Mouse (Mus musculus): Measurements from ENCODE around the gene Tspan15. TPM values are rescaled to one million over a fixed set of nuclear protein-coding genes. Genes with fewer than 3 reads are reported as not detected.

The Tspan15 gene
- polyA plus RNA-seq, 1 experiment from 2014 or later = 57.0 TPM

DNA sequence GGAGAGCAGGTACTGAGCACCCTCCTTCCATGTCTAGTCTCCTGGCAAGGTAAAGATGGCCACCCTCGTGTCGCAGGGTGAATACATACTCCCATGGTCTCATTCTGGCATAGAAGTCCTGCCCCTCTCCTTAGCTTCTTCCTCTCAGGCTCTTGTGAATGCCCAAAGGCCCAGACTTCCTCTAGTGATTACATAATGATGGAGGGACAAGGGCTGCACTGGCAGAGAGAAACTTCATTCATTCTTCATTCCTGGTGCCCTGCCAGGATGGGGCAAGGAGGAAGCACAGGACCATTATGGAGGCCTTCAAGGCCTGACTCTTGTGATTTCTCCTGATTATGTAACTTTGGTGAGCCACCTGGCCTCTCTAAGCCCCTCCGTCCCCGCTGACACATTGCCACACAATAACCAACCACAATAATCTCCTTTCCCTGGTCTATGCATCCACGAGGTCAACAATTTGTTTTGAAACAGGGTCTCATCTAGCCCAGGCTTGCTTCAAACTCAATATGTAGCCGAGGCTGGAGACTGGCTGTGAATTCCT lies 48.5 kb downstream of the Tspan15 start:
- peak; percentile 30; the same call in 1 of the 2 replicates for ATAC-seq
- Histone ChIP-seq H3K27me3 (replicated peaks) (no peaks in the 10 kb centered on the region), H3K9me3 (no peaks in the 10 kb centered on the region), H3K36me3 (no peaks in the 10 kb centered on the region), H3K4me2 (replicated peaks) (no peak overlapping the region), H3K27ac (no peak overlapping the region), H3K4me1 (replicated peaks) (no peaks in the 10 kb centered on the region), H3K9ac (no peak overlapping the region), H3K4me3 (replicated peaks) (no peak overlapping the region)
- 68% methylated on average over 6 of the region's 6 CpGs for WGBS

DNA sequence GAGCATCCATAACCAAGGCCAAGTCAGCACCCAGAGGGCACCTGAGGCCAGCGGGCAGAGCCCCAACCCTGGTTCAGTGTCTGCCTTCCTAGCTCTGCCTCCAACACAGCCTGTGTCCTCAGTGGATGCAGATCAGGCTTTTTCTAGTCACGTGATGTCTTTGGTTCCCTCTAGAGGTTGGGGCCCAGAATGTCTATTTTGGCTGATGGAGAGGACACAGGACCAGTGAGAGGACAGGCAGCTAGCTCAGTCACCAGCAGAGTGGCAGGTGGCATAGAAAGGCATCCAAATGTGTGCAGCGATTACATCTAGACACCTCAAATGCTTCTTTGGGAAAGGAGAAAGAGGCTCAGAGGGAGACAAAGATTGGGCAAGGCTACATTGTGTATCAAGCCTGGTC lies 49.4 kb downstream of the Tspan15 start:
- H3K27me3 ChIP-seq (replicated peaks) = no peaks in the 10 kb centered on the region
- 52% methylated on average over 3 of the region's 3 CpGs for WGBS
- no peaks in the 10 kb centered on the region for H3K36me3 ChIP-seq
- H3K4me1 ChIP-seq (replicated peaks) = no peaks in the 10 kb centered on the region
- H3K9ac ChIP-seq = no peak overlapping the region
- no peak for ATAC-seq
- H3K4me2 ChIP-seq (replicated peaks) = no peak overlapping the region
- no peak overlapping the region for H3K4me3 ChIP-seq (replicated peaks)
- H3K27ac ChIP-seq = no peak overlapping the region
- H3K9me3 ChIP-seq = no peaks in the 10 kb centered on the region

DNA sequence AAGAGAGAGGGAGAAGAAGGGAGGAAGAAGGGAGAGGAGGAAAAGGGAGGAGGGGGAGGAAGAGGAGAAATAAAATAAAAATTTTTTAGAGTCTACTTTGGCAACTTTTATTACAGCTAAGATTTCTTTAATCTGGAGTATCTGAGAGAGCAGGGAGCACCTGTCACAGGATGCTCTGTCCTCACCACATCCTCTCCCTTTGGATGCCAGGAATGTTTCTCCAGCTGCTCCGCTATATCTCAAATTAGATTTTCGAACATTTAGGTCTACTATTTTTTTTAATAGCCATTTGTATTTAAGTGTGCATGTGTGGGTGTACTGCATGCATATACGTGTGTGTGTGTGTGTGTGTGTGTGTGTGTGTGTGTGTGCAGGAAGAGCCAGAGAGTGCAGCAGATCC lies 51.1 kb downstream of the Tspan15 start:
- WGBS = 79% methylated on average over 3 of the region's 3 CpGs
- H3K4me1 ChIP-seq (replicated peaks) = no peaks in the 10 kb centered on the region
- H3K27me3 ChIP-seq (replicated peaks) = no peaks in the 10 kb centered on the region
- no peaks in the 10 kb centered on the region for H3K36me3 ChIP-seq
- no peak overlapping the region for H3K27ac ChIP-seq
- ATAC-seq = no peak
- H3K4me3 ChIP-seq (replicated peaks) = no peak overlapping the region
- no peak overlapping the region for H3K4me2 ChIP-seq (replicated peaks)
- no peaks in the 10 kb centered on the region for H3K9me3 ChIP-seq
- H3K9ac ChIP-seq = no peak overlapping the region

DNA sequence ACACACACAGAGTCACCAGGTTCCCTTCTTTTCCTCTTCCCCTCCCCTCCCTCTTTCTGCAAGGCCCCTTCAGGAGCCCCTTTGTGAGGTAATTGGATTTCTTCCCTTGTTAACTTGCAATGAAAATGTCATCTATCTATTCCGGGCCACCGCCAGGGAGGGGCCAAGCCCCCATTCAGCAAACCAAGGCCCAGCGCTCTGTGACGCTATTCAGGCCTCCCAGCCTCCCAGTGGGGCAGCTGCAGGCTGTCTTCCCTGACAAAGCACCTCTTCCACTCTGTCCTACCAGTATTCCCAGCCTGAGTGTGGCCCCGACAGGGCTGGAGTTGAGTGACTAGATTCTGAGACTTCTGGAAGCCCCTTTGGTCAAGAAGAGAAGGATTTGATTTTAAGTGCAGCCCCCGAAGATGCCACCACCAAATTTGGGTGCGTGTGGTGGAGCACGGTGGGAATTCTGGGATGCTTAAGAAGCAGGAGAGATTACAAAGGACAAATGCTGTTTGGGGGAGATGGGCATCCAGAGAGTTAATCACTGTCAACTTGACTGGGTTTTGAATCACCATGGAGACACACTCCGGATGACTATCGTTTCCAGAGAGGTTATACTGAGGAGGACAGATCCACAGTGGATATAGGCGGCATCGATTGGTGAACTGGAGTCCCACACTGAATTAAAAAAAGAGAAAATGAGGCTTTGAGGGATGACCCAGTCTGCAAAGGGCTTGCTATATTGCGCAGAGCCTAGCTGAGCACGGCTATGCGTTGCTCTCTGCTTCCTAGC lies 56.3 kb downstream of the Tspan15 start:
- peaks cover 6% of the 10 kb centered on the region; the same call in 1 of the 2 replicates for H3K4me1 ChIP-seq (replicated peaks)
- WGBS = 53% methylated on average over 15 of the region's 15 CpGs
- H3K9me3 ChIP-seq = no peaks in the 10 kb centered on the region
- peak; percentile 49; the same call in 1 of the 2 replicates for ATAC-seq
- no peaks in the 10 kb centered on the region for H3K36me3 ChIP-seq
- H3K4me2 ChIP-seq (replicated peaks) = no peak overlapping the region
- H3K27me3 ChIP-seq (replicated peaks) = no peaks in the 10 kb centered on the region
- H3K27ac ChIP-seq = no peak overlapping the region
- no peak overlapping the region for H3K9ac ChIP-seq
- H3K4me3 ChIP-seq (replicated peaks) = no peak overlapping the region

DNA sequence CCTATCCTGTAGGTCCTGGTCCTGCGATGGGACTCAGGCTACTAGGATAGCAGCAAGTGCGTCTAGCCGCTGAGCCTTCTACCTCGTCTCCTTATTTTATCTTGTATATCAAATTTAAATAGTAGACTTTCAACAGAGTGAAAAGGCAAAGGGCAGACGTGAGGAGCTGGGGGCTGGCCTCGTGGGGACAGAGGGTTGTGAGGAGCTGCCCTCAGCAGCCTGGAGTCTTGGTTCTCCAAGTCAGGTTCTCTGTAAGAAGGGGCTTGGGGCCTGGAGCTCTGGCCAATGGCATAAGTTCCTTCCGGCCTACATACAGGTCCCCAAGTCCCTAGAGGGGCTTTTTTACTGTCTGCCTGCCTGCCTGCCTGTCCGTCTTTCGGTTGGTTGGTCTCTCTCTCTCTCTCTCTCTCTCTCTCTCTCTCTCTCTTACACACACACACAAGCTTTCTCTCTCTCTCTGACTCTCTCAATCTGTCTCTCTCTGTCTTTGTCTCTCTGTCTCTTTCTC lies 57.1 kb downstream of the Tspan15 start:
- Histone ChIP-seq H3K4me1 (replicated peaks) (peaks cover 6% of the 10 kb centered on the region; the same call in 1 of the 2 replicates), H3K36me3 (no peaks in the 10 kb centered on the region), H3K27me3 (replicated peaks) (no peaks in the 10 kb centered on the region), H3K27ac (no peak overlapping the region), H3K9me3 (no peaks in the 10 kb centered on the region), H3K9ac (no peak overlapping the region), H3K4me2 (replicated peaks) (no peak overlapping the region), H3K4me3 (replicated peaks) (no peak overlapping the region)
- WGBS = 31% methylated on average over 9 of the region's 9 CpGs
- no peak for ATAC-seq

DNA sequence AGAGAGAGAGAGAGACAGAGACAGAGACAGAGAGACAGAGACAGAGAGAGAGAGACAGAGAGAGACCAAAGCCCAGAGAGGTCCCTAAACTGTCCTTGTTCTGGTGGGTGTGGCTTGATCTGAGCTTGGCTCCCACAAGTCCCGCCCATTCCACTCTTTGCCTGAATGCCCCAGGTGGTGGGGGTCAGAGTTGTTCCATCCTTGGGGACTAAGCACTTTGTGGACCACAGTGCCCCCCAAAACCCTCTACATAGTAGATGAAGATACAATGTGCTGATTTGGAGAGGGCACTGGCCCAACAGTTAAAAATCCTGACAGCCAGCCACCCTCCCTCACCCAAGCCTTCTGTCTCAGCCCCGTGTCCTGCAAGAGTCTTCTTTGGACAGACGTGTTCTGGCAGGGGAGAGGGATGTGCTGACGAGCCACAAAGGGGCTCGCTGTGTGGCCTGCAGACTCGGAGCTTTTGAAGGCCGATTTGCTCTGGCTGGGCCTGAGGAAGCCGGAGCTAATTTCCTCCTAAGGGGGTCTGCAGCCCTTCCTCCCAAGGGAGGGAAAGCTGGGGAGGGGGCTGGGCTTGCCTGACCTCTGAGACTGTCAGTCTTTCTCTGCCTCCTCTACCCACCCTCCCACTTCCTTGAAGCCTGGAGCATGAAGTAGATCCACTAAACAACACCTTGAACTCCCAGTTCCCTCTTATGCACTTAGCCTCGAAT lies 58.1 kb downstream of the Tspan15 start:
- no peaks in the 10 kb centered on the region for H3K9me3 ChIP-seq
- H3K27ac ChIP-seq = peak overlapping the region; percentile 32; the same call in 1 of the 2 replicates
- H3K4me3 ChIP-seq (replicated peaks) = no peak overlapping the region
- whole genome bisulfite sequencing = 16% methylated on average over 9 of the region's 9 CpGs
- H3K9ac ChIP-seq = no peak overlapping the region
- no peaks in the 10 kb centered on the region for H3K27me3 ChIP-seq (replicated peaks)
- no peak overlapping the region for H3K4me2 ChIP-seq (replicated peaks)
- H3K36me3 ChIP-seq = no peaks in the 10 kb centered on the region
- ATAC-seq = no peak
- H3K4me1 ChIP-seq (replicated peaks) = peaks cover 6% of the 10 kb centered on the region; the same call in 1 of the 2 replicates

DNA sequence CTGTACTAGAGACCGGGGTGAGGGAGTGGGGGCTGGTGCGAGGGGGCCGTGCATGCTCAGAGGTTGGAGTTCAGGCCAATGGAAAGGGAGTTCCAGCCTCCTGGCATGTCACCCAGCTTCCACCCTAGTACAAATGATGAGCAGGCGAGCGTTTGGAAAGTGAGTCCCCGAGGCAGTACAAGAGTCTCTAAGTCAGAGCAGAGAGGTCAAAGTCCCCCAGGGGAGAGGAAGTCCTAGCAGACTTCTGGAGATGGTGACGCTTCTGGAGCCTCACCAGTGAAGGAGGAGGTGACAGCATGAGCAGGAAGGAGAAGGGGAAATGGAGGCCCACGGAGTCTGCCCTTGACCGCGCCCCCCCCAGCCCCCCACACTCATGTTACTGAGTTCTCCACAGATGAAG lies 68.6 kb downstream of the Tspan15 start:
- peak; percentile 73 for ATAC-seq
- Histone ChIP-seq H3K9ac (no peak overlapping the region), H3K27me3 (replicated peaks) (no peaks in the 10 kb centered on the region), H3K4me2 (replicated peaks) (no peak overlapping the region), H3K9me3 (no peaks in the 10 kb centered on the region), H3K27ac (no peak overlapping the region), H3K4me3 (replicated peaks) (no peak overlapping the region), H3K36me3 (no peaks in the 10 kb centered on the region), H3K4me1 (replicated peaks) (peaks cover 5% of the 10 kb centered on the region; the same call in 1 of the 2 replicates)
- WGBS = 48% methylated on average over 10 of the region's 10 CpGs

DNA sequence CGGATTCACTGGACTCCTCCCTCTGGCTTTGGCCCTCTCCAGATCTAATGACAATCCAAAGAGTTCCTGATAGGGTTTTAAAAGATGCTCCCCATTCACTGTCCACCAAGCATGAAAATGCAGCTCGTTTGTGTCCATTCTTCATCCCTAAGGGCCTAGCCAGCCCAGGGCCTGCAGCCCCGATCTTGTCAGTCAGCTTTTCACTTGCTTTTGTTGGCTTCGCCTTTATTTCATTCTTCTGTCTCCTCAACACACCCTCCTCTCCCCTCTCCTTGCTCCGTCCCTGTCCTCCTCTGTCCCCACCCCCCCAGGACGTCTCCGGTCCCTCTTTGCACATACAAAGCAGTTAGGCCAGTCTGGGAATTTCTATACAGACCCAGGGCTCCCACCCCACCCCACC lies 81.1 kb downstream of the Tspan15 start:
- ATAC-seq = no peak
- no peaks in the 10 kb centered on the region for H3K36me3 ChIP-seq
- no peak overlapping the region for H3K4me2 ChIP-seq (replicated peaks)
- H3K4me3 ChIP-seq (replicated peaks) = no peak overlapping the region
- no peaks in the 10 kb centered on the region for H3K4me1 ChIP-seq (replicated peaks)
- H3K9me3 ChIP-seq = no peaks in the 10 kb centered on the region
- no peaks in the 10 kb centered on the region for H3K27me3 ChIP-seq (replicated peaks)
- WGBS = 61% methylated on average over 7 of the region's 7 CpGs
- no peak overlapping the region for H3K9ac ChIP-seq
- no peak overlapping the region for H3K27ac ChIP-seq

DNA sequence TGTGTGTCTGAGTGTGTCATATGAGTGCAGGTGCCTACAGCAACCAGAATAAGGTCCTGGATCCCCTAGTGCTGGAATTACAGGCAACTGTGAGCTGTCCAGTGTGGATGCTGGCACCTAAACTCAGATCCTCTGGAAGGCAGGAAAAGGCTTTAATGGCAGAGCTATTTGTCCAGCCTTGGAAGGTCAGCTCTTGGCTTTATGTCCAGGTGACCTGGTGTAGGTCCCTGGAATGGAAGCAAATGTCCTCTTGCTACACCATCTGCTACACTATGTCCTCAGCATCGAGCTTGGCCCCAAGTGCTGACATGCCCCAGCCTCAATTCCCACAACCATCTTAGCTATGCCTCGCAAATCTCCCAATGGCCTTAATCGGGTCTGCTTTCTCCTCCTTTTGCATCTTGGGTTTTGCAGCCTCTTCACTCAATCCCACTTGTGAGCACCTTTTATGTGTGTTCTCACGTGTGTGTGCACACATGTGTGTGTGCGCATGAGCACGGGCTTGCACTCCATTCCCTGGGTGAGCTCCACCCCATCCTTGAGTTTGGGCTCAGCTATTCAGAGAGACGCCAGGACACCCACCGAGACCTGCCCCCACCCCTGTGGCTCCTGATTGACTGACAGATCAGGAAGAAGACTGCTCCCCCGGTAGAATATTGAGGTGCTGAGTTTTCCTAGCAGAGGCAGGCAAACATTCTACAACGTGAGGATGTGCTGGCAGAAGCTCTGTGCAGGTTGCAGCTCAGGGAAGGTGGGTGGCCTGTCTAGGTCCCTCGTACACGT lies 83.4 kb downstream of the Tspan15 start:
- Histone ChIP-seq H3K4me1 (replicated peaks) (no peaks in the 10 kb centered on the region), H3K27me3 (replicated peaks) (no peaks in the 10 kb centered on the region), H3K27ac (no peak overlapping the region), H3K4me3 (replicated peaks) (no peak overlapping the region), H3K9me3 (no peaks in the 10 kb centered on the region), H3K9ac (no peak overlapping the region), H3K4me2 (replicated peaks) (no peak overlapping the region), H3K36me3 (no peaks in the 10 kb centered on the region)
- ATAC-seq = no peak
- WGBS = 59% methylated on average over 12 of the region's 12 CpGs

DNA sequence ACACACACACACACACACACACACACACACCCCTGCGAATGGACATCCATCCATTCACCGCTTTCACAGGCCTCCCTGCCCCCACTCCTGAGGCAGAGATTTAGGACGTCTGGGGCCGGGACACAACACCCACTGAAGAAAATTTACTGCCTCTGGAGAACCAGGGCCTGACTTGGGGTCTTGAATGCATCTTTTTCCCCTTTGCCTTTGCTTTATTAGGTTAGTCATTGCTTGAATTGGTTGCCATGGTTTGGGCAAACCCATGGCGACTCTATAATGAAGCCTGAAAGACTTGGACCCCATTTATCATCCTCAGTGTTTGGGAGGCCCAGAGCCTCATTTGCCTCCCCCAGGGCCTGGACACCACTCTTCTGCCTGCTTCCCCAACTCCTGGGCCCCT lies 85.1 kb downstream of the Tspan15 start:
- 59% methylated on average over 5 of the region's 5 CpGs for WGBS
- H3K36me3 ChIP-seq = no peaks in the 10 kb centered on the region
- ATAC-seq = no peak
- no peak overlapping the region for H3K9ac ChIP-seq
- H3K4me2 ChIP-seq (replicated peaks) = no peak overlapping the region
- H3K27me3 ChIP-seq (replicated peaks) = no peaks in the 10 kb centered on the region
- H3K27ac ChIP-seq = no peak overlapping the region
- no peaks in the 10 kb centered on the region for H3K9me3 ChIP-seq
- H3K4me1 ChIP-seq (replicated peaks) = no peaks in the 10 kb centered on the region
- H3K4me3 ChIP-seq (replicated peaks) = no peak overlapping the region

DNA sequence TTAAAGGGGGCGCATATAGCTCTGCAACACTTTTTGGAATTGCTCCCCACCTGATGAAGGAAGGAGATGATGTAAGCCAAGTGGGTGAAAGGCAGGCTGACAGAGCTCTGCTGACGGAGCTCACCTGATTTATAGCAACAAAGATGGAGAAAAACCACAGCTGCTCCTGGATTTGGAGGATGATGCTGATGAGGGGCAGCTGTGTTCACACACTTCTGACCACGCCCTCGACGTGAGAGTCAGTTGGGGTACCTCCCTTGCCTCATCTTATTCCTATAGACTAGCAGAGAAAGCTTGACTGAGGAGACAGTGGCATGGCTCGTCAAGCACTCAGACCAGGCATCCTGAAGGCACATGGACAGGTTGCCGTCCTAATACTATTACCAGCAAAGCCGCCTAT lies 87.2 kb downstream of the Tspan15 start, which contains the start of gene Fam241b:
Gene Fam241b, minus strand, starts transcription at position 101 of the 400 bp plus-strand sequence.
- ATAC-seq = no peak
- 54% methylated on average over 8 of the region's 8 CpGs for WGBS
- no peaks in the 10 kb centered on the region for H3K4me1 ChIP-seq (replicated peaks)
- H3K4me2 ChIP-seq (replicated peaks) = no peak within 1 kb of the TSS
- H3K36me3 ChIP-seq = no peaks in the 10 kb centered on the region
- H3K27ac ChIP-seq = no peak within 1 kb of the TSS
- H3K9me3 ChIP-seq = no peaks in the 10 kb centered on the region
- no peak within 1 kb of the TSS for H3K4me3 ChIP-seq (replicated peaks)
- H3K9ac ChIP-seq = no peak within 1 kb of the TSS
- H3K27me3 ChIP-seq (replicated peaks) = peaks cover 2% of the 10 kb centered on the region

DNA sequence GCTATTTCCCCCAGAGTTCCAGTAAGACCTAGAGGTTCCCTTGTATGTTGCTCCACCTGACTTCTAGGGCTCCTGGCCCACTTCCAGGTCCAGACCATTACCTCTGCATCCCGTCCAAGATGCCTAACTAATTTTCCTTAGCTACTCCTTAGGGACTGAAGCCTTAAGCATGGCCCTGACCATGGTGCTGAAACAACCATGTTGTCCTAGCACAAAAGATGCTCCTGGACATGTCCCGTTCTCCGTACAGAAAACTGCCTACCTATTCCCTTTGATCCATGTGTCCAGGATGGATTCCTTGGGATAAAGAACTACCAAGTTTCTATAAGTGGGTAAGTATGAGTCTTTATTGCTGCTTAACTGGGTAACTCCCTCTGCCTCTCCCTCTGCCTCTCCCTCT lies 93.0 kb downstream of the Tspan15 start:
- H3K27me3 ChIP-seq (replicated peaks) = peaks cover 48% of the 10 kb centered on the region
- WGBS = 14% methylated on average over 3 of the region's 3 CpGs

More for the DNA sequence above, 93.0 kb downstream of the Tspan15 start:
- H3K36me3 ChIP-seq = no peaks in the 10 kb centered on the region
- H3K4me1 ChIP-seq (replicated peaks) = peaks cover 1% of the 10 kb centered on the region; the same call in 1 of the 2 replicates
- ATAC-seq = no peak
- H3K4me3 ChIP-seq (replicated peaks) = no peak overlapping the region
- no peak overlapping the region for H3K4me2 ChIP-seq (replicated peaks)
- no peak overlapping the region for H3K27ac ChIP-seq
- no peak overlapping the region for H3K9ac ChIP-seq
- H3K9me3 ChIP-seq = no peaks in the 10 kb centered on the region
